Mouse (Mus musculus) heart, adult 2 months (tissue): ENCODE results near the gene Fos.

Experiments
- CTCF ChIP-seq: fragments of 200-600 bp; IDR thresholded peaks from 2 replicates; pipeline ENCODE4 v1.8.1; 2022; ENCODE audit warnings: antibody characterized with exemption, mild to moderate bottlenecking, moderate library complexity
- EP300 ChIP-seq: fragments of 200-500 bp; IDR thresholded peaks from 2 replicates; pipeline ENCODE4 v1.6.1; 2011; ENCODE audit warnings: low read depth, low read length, control low read depth; ENCODE audit not compliant: insufficient read depth

- TF ChIP-seq CTCF (no peak), EP300 (no peak)
Observed at GRCm38 (mm10) chr12:85425721-85426120, 48.0 kb upstream of the Fos start.
